Mouse (Mus musculus): ENCODE measurements around the gene Zfp945. TPM values are rescaled to one million over a fixed set of nuclear protein-coding genes. Genes with fewer than 3 reads are reported as not detected.
A peak's percentile ranks its signal among the peaks of the same experiment; 100 is the strongest.
"Not testable (repeated sequence)": the region's sequence is repeated elsewhere in the genome, so short reads cannot be mapped to it uniquely, and the experiment has no call there.

Zfp945 gene
- total RNA-seq (2021): 10 to 100 TPM; 14.7 to 16.0 TPM

DNA sequence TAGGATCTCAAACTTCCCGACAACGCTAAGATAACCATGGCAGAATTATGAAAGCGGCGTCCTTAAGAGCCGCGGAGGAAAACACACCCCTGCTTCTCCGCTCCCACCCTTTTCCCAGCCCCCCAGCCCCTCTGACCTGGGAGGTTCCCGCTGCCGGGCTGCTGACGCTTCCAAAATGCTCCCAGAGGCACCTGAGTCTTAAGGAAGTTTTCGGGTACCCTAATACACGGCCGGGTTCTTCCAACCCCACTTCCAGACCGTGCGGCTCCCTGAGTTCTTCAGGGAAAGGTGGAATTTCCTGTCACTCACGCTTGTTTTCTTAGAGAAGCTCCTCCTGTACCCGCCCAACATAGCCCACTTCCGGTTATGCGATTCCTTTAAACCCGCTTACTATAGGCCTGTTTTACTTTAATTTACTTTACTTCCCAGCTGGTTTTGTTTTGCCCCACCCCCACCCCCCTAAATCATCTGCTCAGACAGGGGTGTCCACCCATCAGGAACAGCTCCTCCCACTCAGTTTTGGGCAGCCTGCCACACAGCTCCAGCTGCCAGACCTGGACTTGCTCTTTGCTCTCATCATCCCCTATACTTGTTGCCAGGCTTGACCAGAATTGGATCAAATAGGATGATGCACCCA, at the start of gene Zfp945:
TSS of gene Zfp945 (minus strand) at position 290 of the 637 bp plus-strand sequence.
- peak; percentile 52 to 82 for DNase-seq (ENCODE audit: low spot score in 2 of 2)
- intact Hi-C loops (cut with DNase I): loop anchor here (2.0 to 10.0 kb wide), 4 partner anchors 128 to 680 kb away; partner anchors contain the start of gene Zfp946

DNA sequence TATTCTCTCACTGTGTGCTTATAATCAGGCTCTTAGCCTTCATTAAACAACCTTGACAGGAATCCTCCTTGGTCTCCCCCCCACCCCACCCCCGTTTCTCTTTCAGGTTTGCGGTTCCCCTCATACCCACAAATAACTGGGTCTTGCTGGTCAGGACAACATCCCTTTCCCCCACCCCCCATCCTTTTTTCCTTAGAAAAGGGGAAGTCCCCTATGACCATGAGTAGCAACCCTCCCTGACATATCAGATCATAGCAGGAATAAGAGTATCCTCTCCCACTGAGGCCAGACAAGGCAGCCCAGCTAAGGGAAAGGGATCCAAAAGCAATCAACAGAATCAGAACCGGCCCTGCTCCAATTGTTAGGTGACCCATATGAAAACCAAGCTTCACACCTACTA, 21.4 kb upstream of the Zfp945 start:
- DNase-seq (ENCODE audit: low spot score in 2 of 2): no peak
- intact Hi-C loops (cut with DNase I): no loop called here

DNA sequence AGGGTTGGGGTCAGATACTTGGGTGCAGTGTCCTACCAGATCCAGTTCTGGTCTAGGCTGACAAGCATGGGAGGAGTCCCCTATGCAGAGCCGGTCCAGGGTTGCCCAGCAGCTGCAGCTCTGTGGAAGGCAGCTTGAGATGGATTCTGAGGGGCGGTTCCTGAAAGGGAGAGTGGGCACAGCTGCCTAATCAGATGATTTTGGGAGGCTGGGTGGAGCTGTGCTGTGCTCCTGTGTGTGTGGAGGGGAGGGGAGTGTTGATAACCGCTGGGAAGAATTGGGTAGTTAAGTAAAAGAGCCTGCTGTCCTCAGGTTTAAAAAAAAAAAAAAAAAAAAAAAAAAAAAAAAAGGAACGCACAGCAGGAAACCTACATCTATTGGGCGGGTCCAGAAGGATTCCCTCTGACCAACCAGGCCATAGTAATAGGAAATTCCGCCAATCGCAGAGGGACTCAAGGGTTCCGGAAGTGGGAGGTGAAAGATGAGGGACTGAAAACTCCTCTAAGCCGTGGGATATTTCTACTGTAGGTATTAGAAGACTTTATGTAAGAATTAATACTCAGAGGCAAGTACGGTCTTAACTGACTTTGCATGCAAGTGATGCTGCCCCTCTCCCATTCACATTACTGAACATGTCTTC, 17.2 kb upstream of the Zfp945 start:
- no peak for DNase-seq (ENCODE audit: low spot score in 2 of 2)
- intact Hi-C loops (cut with DNase I): no loop called here

DNA sequence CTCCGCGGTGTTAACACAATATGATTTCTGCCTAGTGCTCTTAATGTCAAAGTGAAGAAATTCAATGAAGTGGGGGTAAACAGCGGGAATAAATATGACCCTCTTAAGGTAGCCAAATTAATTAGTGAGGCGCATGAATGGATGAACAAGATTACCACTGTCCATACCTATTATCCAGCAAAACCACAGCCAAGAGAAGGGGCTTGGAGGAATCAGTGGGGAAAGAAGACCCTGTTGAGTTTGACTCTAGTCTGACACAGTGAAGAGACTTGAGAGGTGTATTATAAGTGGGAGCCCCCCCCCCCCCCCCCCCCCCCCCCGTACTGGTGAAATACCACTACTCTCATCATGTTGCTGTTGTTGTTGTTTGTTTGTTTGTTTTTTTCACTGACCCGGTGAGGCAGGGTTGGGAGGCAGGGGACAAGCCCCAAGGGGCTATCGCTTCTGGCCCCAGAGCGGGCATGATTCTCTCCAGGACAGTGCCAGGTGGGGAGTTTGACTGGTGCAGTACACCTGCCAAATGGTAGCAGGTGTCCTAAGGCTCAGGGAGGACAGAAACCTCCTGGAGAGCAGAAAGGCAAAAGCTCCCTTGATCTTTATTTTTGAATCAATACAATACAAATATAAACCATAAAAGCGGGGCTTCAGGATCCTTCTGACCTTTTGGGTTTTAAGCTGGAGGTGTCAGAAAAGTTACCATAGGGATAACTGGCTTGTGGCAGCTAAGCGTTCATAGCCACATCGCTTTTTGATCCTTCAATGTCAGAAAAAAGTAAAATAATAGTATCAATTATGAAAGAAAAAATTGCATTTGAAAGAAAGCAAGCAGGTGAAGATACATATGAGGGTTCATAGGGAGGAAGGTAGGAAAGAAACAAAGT, 10.7 kb upstream of the Zfp945 start:
- intact Hi-C loops (cut with DNase I): no loop called here
- DNase-seq (ENCODE audit: low spot score in 2 of 2): no peak

DNA sequence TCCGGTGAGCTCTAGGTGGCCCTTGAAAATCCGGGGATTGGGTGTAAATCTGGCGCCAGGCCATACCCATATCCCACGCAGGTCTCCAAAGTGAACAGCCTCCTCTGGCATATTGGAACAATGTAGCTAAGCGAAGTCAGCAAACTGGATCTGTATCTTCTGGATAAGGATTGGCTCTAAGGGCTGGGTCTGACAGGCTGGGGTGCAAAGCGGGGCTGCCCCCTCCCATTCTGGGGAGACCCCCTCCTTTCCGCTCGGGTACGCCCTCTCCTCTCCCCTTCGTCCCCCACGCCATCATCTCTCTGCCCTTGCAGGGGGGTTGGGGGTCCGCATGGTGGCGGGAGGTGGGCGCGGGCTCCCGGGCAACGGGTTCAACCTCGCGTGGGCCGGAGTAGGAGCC, 9.4 kb upstream of the Zfp945 start:
- intact Hi-C loops (cut with DNase I): no loop called here
- no peak for DNase-seq (ENCODE audit: low spot score in 2 of 2)

DNA sequence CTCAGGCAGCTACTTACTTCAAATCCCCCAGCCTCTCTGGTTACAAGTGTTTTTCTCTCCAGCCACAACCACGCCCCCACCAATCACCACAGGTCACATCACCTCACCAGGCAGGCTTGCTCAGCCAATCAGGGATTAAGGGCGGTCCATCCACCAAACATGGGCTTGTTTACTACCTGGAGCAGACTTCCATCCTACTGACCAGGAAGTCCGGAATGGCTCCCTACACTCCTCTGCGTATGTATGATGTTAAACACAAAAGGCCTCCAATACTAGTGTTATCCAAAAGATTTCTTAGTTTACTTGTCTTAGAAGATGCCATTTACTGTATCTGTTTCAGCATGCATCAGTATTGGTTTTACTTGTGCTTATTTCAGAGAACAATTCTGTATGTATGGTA, 8.6 kb upstream of the Zfp945 start:
- DNase-seq (ENCODE audit: low spot score in 2 of 2); intact Hi-C loops (cut with DNase I): not testable (repeated sequence)

DNA sequence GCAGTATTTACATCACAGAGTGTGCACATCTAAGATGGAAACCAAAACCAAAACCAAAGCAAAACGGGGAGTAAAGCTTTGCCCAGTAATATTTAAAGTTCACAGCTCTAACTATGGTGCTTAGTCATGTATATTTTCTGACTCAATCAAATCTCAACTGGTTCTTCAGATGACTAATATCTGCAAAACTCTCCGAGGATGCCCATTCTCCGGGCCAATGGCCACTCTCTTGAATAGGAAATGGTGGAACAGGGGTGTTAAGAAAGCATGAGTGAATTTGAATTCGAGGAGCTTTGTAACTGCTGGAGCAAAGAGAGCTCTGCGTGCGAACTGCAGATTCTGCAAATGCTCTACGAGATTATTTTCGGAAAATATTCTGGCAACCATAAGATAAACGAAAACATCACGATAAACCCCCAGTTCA, 501 bp downstream of the Zfp945 start:
- intact Hi-C loops (cut with DNase I): loop anchor here (2.0 to 10.0 kb wide), 4 partner anchors 128 to 681 kb away; partner anchors contain the start of gene Zfp946
- peak in 1 of 2 experiments; percentile 14 for DNase-seq (ENCODE audit: low spot score in 2 of 2)

DNA sequence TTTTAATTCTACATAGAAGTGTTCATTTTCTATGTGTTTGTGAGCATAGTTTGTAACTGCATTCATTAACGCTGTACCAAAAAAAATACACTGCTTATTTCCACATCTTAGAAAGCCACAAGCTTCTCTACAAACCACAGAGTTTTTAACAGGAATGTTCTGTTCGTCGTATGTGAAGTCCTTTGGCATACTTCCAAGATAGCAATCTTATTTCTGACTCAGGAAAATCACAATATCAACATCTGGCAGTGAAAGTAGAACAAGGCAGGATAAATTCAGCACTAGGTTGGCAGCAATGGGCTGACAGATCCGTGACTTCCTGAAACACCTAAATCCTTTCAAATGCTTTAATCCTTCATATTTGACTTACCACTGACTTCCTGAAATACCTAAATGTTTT, 45.8 kb downstream of the Zfp945 start:
- DNase-seq (ENCODE audit: low spot score in 2 of 2): no peak
- intact Hi-C loops (cut with DNase I): no loop called here

DNA sequence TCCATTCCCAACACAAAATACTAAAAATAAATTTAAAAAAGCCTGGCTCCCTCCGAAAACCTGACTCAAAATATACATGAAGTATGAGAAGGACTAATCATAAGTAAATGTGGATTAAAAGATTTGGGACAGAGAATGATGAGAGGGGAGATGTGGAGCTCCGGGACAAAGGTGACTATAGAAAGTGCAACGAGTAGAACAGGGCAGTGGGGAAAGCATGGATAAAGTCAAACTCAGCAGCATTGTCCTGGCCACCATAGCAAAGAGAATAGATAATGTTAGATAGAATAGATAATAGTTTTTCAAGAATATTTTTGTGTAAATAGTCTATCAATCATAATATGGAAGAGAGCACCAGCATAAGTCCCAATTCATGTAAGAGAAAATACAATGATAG, 48.7 kb downstream of the Zfp945 start:
- DNase-seq (ENCODE audit: low spot score in 2 of 2): no peak
- intact Hi-C loops (cut with DNase I): no loop called here

DNA sequence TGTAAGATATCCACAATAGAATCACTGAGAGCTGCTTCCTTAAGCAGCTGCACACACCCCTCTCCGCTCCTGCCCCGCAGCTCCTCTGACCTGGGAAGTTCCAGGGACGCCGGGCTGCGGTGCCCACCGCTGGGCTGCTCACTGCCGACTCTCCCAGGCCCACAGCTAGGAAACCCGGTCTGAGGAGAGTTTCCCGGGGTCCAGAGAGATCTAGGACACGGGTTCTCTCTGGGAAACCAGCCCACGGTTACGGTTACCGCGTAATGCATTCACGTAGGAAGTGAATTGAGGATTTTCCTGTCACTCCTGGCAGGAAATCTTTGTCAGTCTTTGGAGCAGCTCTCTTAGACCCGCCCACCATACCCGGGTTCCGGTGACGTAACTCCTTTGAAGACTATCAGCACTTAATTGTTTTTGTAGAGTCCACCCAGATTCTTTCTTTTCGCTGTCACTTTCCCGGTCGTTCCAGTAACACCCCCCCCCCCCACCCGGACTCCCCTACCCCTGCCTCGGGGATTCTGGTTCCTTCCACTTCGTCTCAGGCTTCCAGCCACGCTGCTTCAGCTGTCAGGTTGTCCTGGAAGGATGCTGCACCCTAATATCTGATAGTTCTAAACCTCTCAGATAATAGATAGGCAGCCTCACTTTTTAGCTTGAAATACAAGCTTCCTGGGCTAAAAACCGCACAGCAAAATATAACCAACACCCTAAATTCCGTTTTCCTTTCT, 49.3 kb downstream of the Zfp945 start:
- intact Hi-C loops (cut with DNase I): no loop called here
- peak; percentile 70 to 85 for DNase-seq (ENCODE audit: low spot score in 2 of 2)

DNA sequence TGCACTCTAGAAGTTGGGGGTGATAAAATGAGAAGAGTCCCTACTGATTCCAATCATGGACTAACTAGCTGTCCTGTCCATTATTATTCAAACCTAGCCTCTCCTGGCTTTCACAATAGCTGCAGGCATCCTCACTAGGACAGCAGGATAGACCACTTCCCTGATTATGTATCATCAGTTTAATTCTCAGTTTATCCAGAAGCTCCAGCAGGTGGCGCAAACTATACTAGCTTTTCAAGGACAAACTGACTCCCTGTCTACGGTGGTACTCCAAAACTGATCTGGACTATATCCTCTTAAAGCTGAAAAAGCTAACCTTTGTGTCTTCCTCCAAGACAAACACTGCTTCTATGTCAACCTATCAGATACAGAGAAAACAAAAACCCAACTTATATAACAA, 67.2 kb downstream of the Zfp945 start:
- no peak for DNase-seq (ENCODE audit: low spot score in 2 of 2)
- intact Hi-C loops (cut with DNase I): no loop called here

Other genes starting within 250 kb of the Zfp945 start
- gene Vmn2r113, start 75.8 kb upstream of the Zfp945 start, total RNA-seq (2021): not detected
- gene Vmn2r-ps130, start 194.0 kb upstream of the Zfp945 start, total RNA-seq (2021): not detected